Mouse (Mus musculus): ENCODE data around the gene Gm5431. TPM values are rescaled to one million over a fixed set of nuclear protein-coding genes. Genes with fewer than 3 reads are reported as not detected.
A peak's percentile ranks its signal among the peaks of the same experiment; 100 is the strongest.
"Not testable (repeated sequence)": the region's sequence is repeated elsewhere in the genome, so short reads cannot be mapped to it uniquely, and the experiment has no call there.

Gene Gm5431
- polyA plus RNA-seq, 1 experiment from 2014 or later, result 0.28 TPM

GRCm38 (mm10) chr11:48846881-48847280 lies 55.1 kb downstream of the Gm5431 start:
- H3K4me1 ChIP-seq, result no peaks in the 10 kb centered on the region
- no peak for ATAC-seq (ENCODE audit: insufficient number of reproducible peaks, insufficient read depth, low FRiP score, low TSS enrichment, low read depth)
- 59% methylated on average over 5 of the region's 5 CpGs for WGBS

GRCm38 (mm10) chr11:48846362-48846761 lies 55.7 kb downstream of the Gm5431 start:
- WGBS, result 73% methylated on average over 2 of the region's 2 CpGs
- H3K27me3 ChIP-seq, result peaks cover 25% of the 10 kb centered on the region
- not testable (repeated sequence) for H3K4me2 ChIP-seq; H3K36me3 ChIP-seq; ATAC-seq (ENCODE audit: insufficient number of reproducible peaks, insufficient read depth, low FRiP score, low TSS enrichment, low read depth); H3K9ac ChIP-seq; H3K27ac ChIP-seq; H3K4me3 ChIP-seq; H3K4me1 ChIP-seq; H3K9me3 ChIP-seq

More at GRCm38 (mm10) chr11:48846881-48847280, 55.1 kb downstream of the Gm5431 start:
- no peaks in the 10 kb centered on the region for H3K36me3 ChIP-seq
- H3K4me3 ChIP-seq, result no peak overlapping the region
- H3K4me2 ChIP-seq, result no peak overlapping the region
- no peaks in the 10 kb centered on the region for H3K9me3 ChIP-seq
- no peak overlapping the region for H3K27ac ChIP-seq
- H3K9ac ChIP-seq, result no peak overlapping the region
- H3K27me3 ChIP-seq, result peaks cover 25% of the 10 kb centered on the region

- H3K27ac ChIP-seq, result no peak overlapping the region
- no peaks in the 10 kb centered on the region for H3K4me1 ChIP-seq
- H3K4me3 ChIP-seq, result no peak overlapping the region
- no peaks in the 10 kb centered on the region for H3K36me3 ChIP-seq
- no peaks in the 10 kb centered on the region for H3K9me3 ChIP-seq
- ATAC-seq (ENCODE audit: insufficient number of reproducible peaks, insufficient read depth, low FRiP score, low TSS enrichment, low read depth), result no peak
- 32% methylated on average over 13 of the region's 13 CpGs for WGBS
- peaks cover 25% of the 10 kb centered on the region for H3K27me3 ChIP-seq
- no peak overlapping the region for H3K9ac ChIP-seq
- H3K4me2 ChIP-seq, result no peak overlapping the region
Measured at GRCm38 (mm10) chr11:48845244-48845815, 56.7 kb downstream of the Gm5431 start.

- peaks cover 15% of the 10 kb centered on the region for H3K27me3 ChIP-seq
- no peaks in the 10 kb centered on the region for H3K4me1 ChIP-seq
- H3K9ac ChIP-seq, result no peak overlapping the region
- no peak overlapping the region for H3K4me3 ChIP-seq
- H3K27ac ChIP-seq, result no peak overlapping the region
- no peaks in the 10 kb centered on the region for H3K9me3 ChIP-seq
- no peak overlapping the region for H3K4me2 ChIP-seq
- 54% methylated on average over 6 of the region's 6 CpGs for WGBS
- no peaks in the 10 kb centered on the region for H3K36me3 ChIP-seq
- no peak for ATAC-seq (ENCODE audit: insufficient number of reproducible peaks, insufficient read depth, low FRiP score, low TSS enrichment, low read depth)
Measured at GRCm38 (mm10) chr11:48844309-48844708, 57.7 kb downstream of the Gm5431 start.

GRCm38 (mm10) chr11:48843202-48843601 lies 58.8 kb downstream of the Gm5431 start:
- Histone ChIP-seq H3K9ac (no peak overlapping the region), H3K4me2 (no peak overlapping the region), H3K9me3 (no peaks in the 10 kb centered on the region), H3K4me3 (no peak overlapping the region), H3K4me1 (peaks cover 6% of the 10 kb centered on the region; the same call in 1 of the 2 replicates), H3K27me3 (peaks cover 8% of the 10 kb centered on the region), H3K27ac (no peak overlapping the region), H3K36me3 (no peaks in the 10 kb centered on the region)
- ATAC-seq (ENCODE audit: insufficient number of reproducible peaks, insufficient read depth, low FRiP score, low TSS enrichment, low read depth), result no peak
- 82% methylated on average over 11 of the region's 11 CpGs for WGBS

GRCm38 (mm10) chr11:48842378-48842792 lies 59.6 kb downstream of the Gm5431 start:
- H3K27me3 ChIP-seq, result peaks cover 4% of the 10 kb centered on the region; the same call in 1 of the 2 replicates
- 81% methylated on average over 4 of the region's 4 CpGs for WGBS

GRCm38 (mm10) chr11:48841213-48841612 lies 60.8 kb downstream of the Gm5431 start:
- Histone ChIP-seq H3K36me3 (no peaks in the 10 kb centered on the region), H3K27me3 (peaks cover 15% of the 10 kb centered on the region), H3K27ac (no peak overlapping the region), H3K9me3 (no peaks in the 10 kb centered on the region), H3K4me2 (no peak overlapping the region), H3K4me3 (no peak overlapping the region), H3K9ac (no peak overlapping the region), H3K4me1 (peaks cover 12% of the 10 kb centered on the region; the same call in 1 of the 2 replicates)
- WGBS, result 80% methylated on average over 5 of the region's 5 CpGs
- ATAC-seq (ENCODE audit: insufficient number of reproducible peaks, insufficient read depth, low FRiP score, low TSS enrichment, low read depth), result no peak

More at GRCm38 (mm10) chr11:48842378-48842792, 59.6 kb downstream of the Gm5431 start:
- Histone ChIP-seq H3K4me1 (peaks cover 7% of the 10 kb centered on the region; the same call in 1 of the 2 replicates), H3K9ac (no peak overlapping the region), H3K4me3 (no peak overlapping the region), H3K4me2 (no peak overlapping the region), H3K9me3 (no peaks in the 10 kb centered on the region), H3K27ac (no peak overlapping the region), H3K36me3 (no peaks in the 10 kb centered on the region)
- ATAC-seq (ENCODE audit: insufficient number of reproducible peaks, insufficient read depth, low FRiP score, low TSS enrichment, low read depth), result no peak

- no peak overlapping the region for H3K27ac ChIP-seq
- no peak overlapping the region for H3K4me2 ChIP-seq
- no peaks in the 10 kb centered on the region for H3K9me3 ChIP-seq
- H3K4me1 ChIP-seq, result peaks cover 12% of the 10 kb centered on the region; the same call in 1 of the 2 replicates
- H3K4me3 ChIP-seq, result no peak overlapping the region
- ATAC-seq (ENCODE audit: insufficient number of reproducible peaks, insufficient read depth, low FRiP score, low TSS enrichment, low read depth), result no peak
- no peaks in the 10 kb centered on the region for H3K36me3 ChIP-seq
- no peak overlapping the region for H3K9ac ChIP-seq
- H3K27me3 ChIP-seq, result peaks cover 18% of the 10 kb centered on the region
Measured at GRCm38 (mm10) chr11:48840805-48841204, 61.2 kb downstream of the Gm5431 start.

GRCm38 (mm10) chr11:48838879-48839680 lies 62.9 kb downstream of the Gm5431 start:
- Histone ChIP-seq H3K36me3 (no peaks in the 10 kb centered on the region), H3K4me1 (peaks cover 12% of the 10 kb centered on the region; the same call in 1 of the 2 replicates), H3K9me3 (no peaks in the 10 kb centered on the region), H3K4me3 (peak overlapping the region; percentile 87), H3K9ac (no peak overlapping the region), H3K4me2 (peak overlapping the region; percentile 79), H3K27ac (no peak overlapping the region), H3K27me3 (peaks cover 18% of the 10 kb centered on the region)
- whole genome bisulfite sequencing, result 50% methylated on average over 10 of the region's 10 CpGs
- ATAC-seq (ENCODE audit: insufficient number of reproducible peaks, insufficient read depth, low FRiP score, low TSS enrichment, low read depth), result no peak

GRCm38 (mm10) chr11:48838181-48838797 lies 63.7 kb downstream of the Gm5431 start:
- 2% methylated on average over 16 of the region's 16 CpGs for WGBS
- ATAC-seq (ENCODE audit: insufficient number of reproducible peaks, insufficient read depth, low FRiP score, low TSS enrichment, low read depth), result no peak
- Histone ChIP-seq H3K9me3 (no peaks in the 10 kb centered on the region), H3K36me3 (no peaks in the 10 kb centered on the region), H3K4me1 (peaks cover 12% of the 10 kb centered on the region; the same call in 1 of the 2 replicates), H3K27ac (no peak overlapping the region), H3K4me2 (peak overlapping the region; percentile 79), H3K9ac (peak overlapping the region; percentile 82), H3K27me3 (peaks cover 18% of the 10 kb centered on the region), H3K4me3 (peak overlapping the region; percentile 87)

Measured in embryonic facial prominence, embryonic 13.5 days (tissue).